Mouse (Mus musculus) spleen, postnatal 0 days (tissue): ENCODE measurements around the gene Olfr318. TPM values are rescaled to one million over a fixed set of nuclear protein-coding genes. Genes with fewer than 3 reads are reported as not detected.

Experiments
- polyA plus RNA-seq: library from polyadenylated mRNA; unstranded; fragments of >200 nt; fragmentation: Nextera tagmentation; extraction: Ambion mirVana; gene quantifications from 2 replicates; pipeline ENCODE4 v1.2.1, GENCODE M21; 2015

Olfr318 gene
- polyA plus RNA-seq = not detected in 2 replicates

DNA sequence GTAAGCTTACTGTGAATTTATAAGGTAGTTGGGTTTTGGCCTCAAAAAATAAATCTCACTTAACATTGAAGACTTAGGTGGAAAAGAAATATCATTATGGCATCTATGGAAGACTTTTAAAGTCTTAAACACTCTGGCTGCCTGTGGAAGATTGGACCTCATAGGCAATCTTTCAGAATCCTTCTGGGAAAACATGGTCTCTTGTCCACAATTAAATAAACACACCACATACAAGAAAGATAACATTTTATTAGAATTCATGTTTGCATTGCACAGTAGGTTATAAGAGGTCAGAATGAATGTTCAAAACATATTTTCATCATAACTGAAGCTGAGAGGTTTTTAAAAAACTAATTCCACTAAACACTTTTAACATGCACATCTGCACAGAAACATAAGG lies at the start of gene Olfr318:
Gene Olfr318, minus strand, starts transcription at position 101 of the 400 bp plus-strand sequence.

GRCm38 (mm10) chr11:58772888-58773287 lies 49.1 kb upstream of the Olfr318 start, which contains the start of gene Olfr315:
Gene Olfr315, plus strand, starts transcription at chr11:58773188.

GRCm38 (mm10) chr11:58752434-58752833 lies 28.6 kb upstream of the Olfr318 start, which contains the start of gene Olfr316:
Gene Olfr316, plus strand, starts transcription at chr11:58752734.

GRCm38 (mm10) chr11:58738792-58739262 lies 15.0 kb upstream of the Olfr318 start, which contains the start of gene Olfr317:
Gene Olfr317, minus strand, starts transcription at chr11:58739212.

GRCm38 (mm10) chr11:58698862-58699261 lies 25.0 kb downstream of the Olfr318 start, which contains the start of gene Olfr319:
Gene Olfr319, plus strand, starts transcription at chr11:58699162.

DNA sequence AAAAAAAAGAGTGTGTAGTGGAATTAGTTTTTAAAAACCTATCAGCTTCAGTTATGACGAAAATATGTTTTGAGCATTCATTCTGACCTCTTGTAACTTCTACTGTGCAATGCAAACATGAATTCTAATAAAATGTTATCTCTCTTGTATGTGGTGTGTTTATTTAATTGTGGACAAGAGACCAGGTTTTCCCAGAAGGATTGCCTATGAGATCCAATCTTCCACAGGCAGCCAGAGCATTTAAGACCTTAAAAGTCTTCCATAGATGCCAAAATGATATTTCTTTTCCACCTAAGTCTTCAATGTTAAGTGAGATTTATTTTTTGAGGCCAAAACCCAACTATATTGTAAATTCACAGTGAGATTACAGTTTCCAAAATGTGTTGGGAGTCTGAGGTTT lies 43.0 kb downstream of the Olfr318 start, which contains the start of gene Olfr320:
Gene Olfr320, plus strand, starts transcription at position 301 of the 400 bp plus-strand sequence.

Other genes with a start within 250 kb of the Olfr318 start
- gene Olfr332, start 231.5 kb downstream of the Olfr318 start, polyA plus RNA-seq = not detected in 2 replicates
- not detected in 2 replicates for gene Olfr331, start 221.4 kb downstream of the Olfr318 start, polyA plus RNA-seq
- not detected in 2 replicates for gene Olfr330, start 189.2 kb downstream of the Olfr318 start, polyA plus RNA-seq
- not detected in 2 replicates for gene Olfr329-ps, start 177.6 kb downstream of the Olfr318 start, polyA plus RNA-seq
- gene Olfr328, start 168.4 kb downstream of the Olfr318 start, polyA plus RNA-seq = 0.07 TPM in 1 of 2 replicates, not detected in the other
- gene Olfr224, start 153.5 kb downstream of the Olfr318 start, polyA plus RNA-seq = not detected in 2 replicates
- gene Olfr325, start 146.3 kb downstream of the Olfr318 start, polyA plus RNA-seq = not detected in 2 replicates
- not detected in 2 replicates for gene Olfr324, start 128.9 kb downstream of the Olfr318 start, polyA plus RNA-seq
- 0.14 and 0.19 TPM in 2 replicates for gene 2210407C18Rik, start 107.9 kb downstream of the Olfr318 start, polyA plus RNA-seq
- not detected in 2 replicates for gene Olfr323, start 93.5 kb downstream of the Olfr318 start, polyA plus RNA-seq
- gene Trim58, start 83.5 kb downstream of the Olfr318 start, polyA plus RNA-seq = 12.8 and 13.1 TPM in 2 replicates
- 0.04 TPM in 2 replicates for gene Olfr322, start 65.2 kb downstream of the Olfr318 start, polyA plus RNA-seq
- gene Olfr320, start 42.9 kb downstream of the Olfr318 start, polyA plus RNA-seq = not detected in 2 replicates
- gene Olfr319, start 24.9 kb downstream of the Olfr318 start, polyA plus RNA-seq = not detected in 2 replicates
- not detected in 2 replicates for gene Olfr317, start 15.2 kb upstream of the Olfr318 start, polyA plus RNA-seq
- not detected in 2 replicates for gene Olfr316, start 28.7 kb upstream of the Olfr318 start, polyA plus RNA-seq
- not detected in 2 replicates for gene Olfr315, start 49.2 kb upstream of the Olfr318 start, polyA plus RNA-seq
- gene Olfr314, start 58.9 kb upstream of the Olfr318 start, polyA plus RNA-seq = not detected in 2 replicates
- gene Fam183b, start 77.9 kb upstream of the Olfr318 start, polyA plus RNA-seq = not detected in 2 replicates
- gene Olfr313, start 91.0 kb upstream of the Olfr318 start, polyA plus RNA-seq = not detected in 2 replicates
- gene Olfr312, start 105.2 kb upstream of the Olfr318 start, polyA plus RNA-seq = not detected in 2 replicates
- not detected in 2 replicates for gene Olfr311, start 115.2 kb upstream of the Olfr318 start, polyA plus RNA-seq
- 2.7 and 3.0 TPM in 2 replicates for gene Gm12258, start 123.1 kb upstream of the Olfr318 start, polyA plus RNA-seq
- gene 2810021J22Rik, start 143.2 kb upstream of the Olfr318 start, polyA plus RNA-seq = 2.2 and 4.1 TPM in 2 replicates
- 6.0 and 6.6 TPM in 2 replicates for gene Zfp39, start 180.2 kb upstream of the Olfr318 start, polyA plus RNA-seq
- gene Btnl10, start 193.9 kb upstream of the Olfr318 start, polyA plus RNA-seq = 22.2 and 26.7 TPM in 2 replicates
- 175 TPM in 2 replicates for gene Rnf187, start 214.9 kb upstream of the Olfr318 start, polyA plus RNA-seq
- 14.6 and 17.4 TPM in 2 replicates for gene Hist3h2ba, start 224.9 kb upstream of the Olfr318 start, polyA plus RNA-seq
- gene Hist3h2a, start 230.7 kb upstream of the Olfr318 start, polyA plus RNA-seq = 26.0 and 27.0 TPM in 2 replicates
- 0.08 and 0.17 TPM in 2 replicates for gene Trim17, start 230.7 kb upstream of the Olfr318 start, polyA plus RNA-seq